Mouse (Mus musculus) liver, embryonic 14.5 days (tissue): ENCODE data around the gene Sh3rf1.

Source experiments
- CTCF ChIP-seq: IDR thresholded peaks from 2 replicates; pipeline ENCODE4 v1.5.1; 2016; ENCODE audit warnings: antibody characterized with exemption, low read depth, control low read depth
- EP300 ChIP-seq: IDR thresholded peaks from 2 replicates; pipeline ENCODE4 v1.6.1; 2016; ENCODE audit warnings: antibody characterized with exemption, low read depth

- no peak for TF ChIP-seq CTCF
- TF ChIP-seq EP300, result no peak
These were observed 103.7 kb downstream of the Sh3rf1 start for GRCm38 (mm10) chr8:61327333-61327732.
